Mouse (Mus musculus) liver, embryonic 13.5 days (tissue): ENCODE measurements at regions not wholly inside any gene's neighbourhood (a gene's known extent, or its start where the extent isn't known, plus 50 kb on each side); places are given as distances from the start of the nearest gene placed in this dataset.
A peak's percentile ranks its signal among the peaks of the same experiment; 100 is the strongest.

Experiments
- ATAC-seq: fragments of 200-750 bp; cut with Nextera tagmentation; 2 replicates; pipeline ENCODE4 v1.8.0; 2017; ENCODE audit warnings: low read depth, mild to moderate bottlenecking, moderate number of reproducible peaks, moderate library complexity
- DNase-seq: peaks from one replicate; pipeline ENCODE4 v3.0.0; 2022
- H3K27ac ChIP-seq: fragments of 300-500 bp; sonication (generic); 2 replicates; pipeline ENCODE4 v1.5.1; 2015; ENCODE audit warnings: moderate library complexity, mild to moderate bottlenecking, inconsistent platforms
- H3K27me3 ChIP-seq: fragments of 300-500 bp; sonication (generic); 2 replicates; pipeline ENCODE4 v1.6.1; 2015; ENCODE audit warnings: mild to moderate bottlenecking, inconsistent platforms
- H3K36me3 ChIP-seq: fragments of 300-500 bp; sonication (generic); 2 replicates; pipeline ENCODE4 v1.6.1; 2015; ENCODE audit warnings: mild to moderate bottlenecking, inconsistent platforms
- H3K4me1 ChIP-seq: fragments of 300-500 bp; sonication (generic); replicated peaks from 2 replicates; pipeline ENCODE4 v1.6.1; 2015; ENCODE audit warnings: inconsistent platforms
- H3K4me2 ChIP-seq: fragments of 300-500 bp; sonication (generic); 2 replicates; pipeline ENCODE4 v1.6.1; 2015; ENCODE audit warnings: inconsistent platforms, mild to moderate bottlenecking, moderate library complexity
- H3K4me3 ChIP-seq: fragments of 300-500 bp; sonication (generic); replicated peaks from 2 replicates; pipeline ENCODE4 v1.5.1; 2015; ENCODE audit warnings: mild to moderate bottlenecking, inconsistent platforms
- H3K9ac ChIP-seq: fragments of 300-500 bp; sonication (generic); 2 replicates; pipeline ENCODE4 v1.6.1; 2015; ENCODE audit warnings: mild to moderate bottlenecking, inconsistent platforms
- H3K9me3 ChIP-seq: fragments of 300-500 bp; sonication (generic); replicated peaks from 2 replicates; pipeline ENCODE4 v1.6.1; 2016; ENCODE audit warnings: inconsistent platforms
- WGBS: fragments of 180-500 bp; shearing (Covaris S2); methylation state at CpG from one replicate; pipeline ENCODE4 v1.1.7; 2015; ENCODE audit not compliant: insufficient replicate concordance; 5-methylcytosine and 5-hydroxymethylcytosine counted together

- Histone ChIP-seq H3K9me3 (no peaks in the 10 kb centered on the region), H3K27me3 (no peaks in the 10 kb centered on the region), H3K4me3 (no peak overlapping the region), H3K9ac (no peak overlapping the region), H3K36me3 (no peaks in the 10 kb centered on the region), H3K4me2 (no peak overlapping the region), H3K4me1 (no peaks in the 10 kb centered on the region), H3K27ac (no peak overlapping the region)
- DNase-seq (no peak), ATAC-seq (no peak)
Measured at GRCm38 (mm10) chr3:38144650-38145049, 340.0 kb downstream of the Ankrd50 start.

- Histone ChIP-seq H3K4me2 (no peak overlapping the region), H3K9ac (no peak overlapping the region), H3K27ac (no peak overlapping the region), H3K36me3 (no peaks in the 10 kb centered on the region), H3K4me3 (no peak overlapping the region), H3K4me1 (no peaks in the 10 kb centered on the region), H3K27me3 (no peaks in the 10 kb centered on the region), H3K9me3 (no peaks in the 10 kb centered on the region)
- WGBS, result 67% methylated on average over 11 of the region's 11 CpGs
- no peak for DNase-seq
- ATAC-seq, result no peak
Measured at GRCm38 (mm10) chr3:38143147-38143883, 341.3 kb downstream of the Ankrd50 start.

GRCm38 (mm10) chr3:38139387-38139786, 345.3 kb downstream of the Ankrd50 start:
- Histone ChIP-seq H3K4me3 (no peak overlapping the region), H3K27ac (no peak overlapping the region), H3K9ac (no peak overlapping the region), H3K4me2 (no peak overlapping the region), H3K36me3 (no peaks in the 10 kb centered on the region), H3K4me1 (no peaks in the 10 kb centered on the region), H3K9me3 (no peaks in the 10 kb centered on the region), H3K27me3 (no peaks in the 10 kb centered on the region)
- DNase-seq (no peak), ATAC-seq (no peak)
- 74% methylated on average over 4 of the region's 4 CpGs for WGBS

- 39% methylated on average over 5 of the region's 5 CpGs for WGBS
- no peak for DNase-seq
- H3K27ac ChIP-seq, result no peak overlapping the region
- no peak overlapping the region for H3K9ac ChIP-seq
- H3K36me3 ChIP-seq, result no peaks in the 10 kb centered on the region
- no peaks in the 10 kb centered on the region for H3K9me3 ChIP-seq
- no peak for ATAC-seq
- no peaks in the 10 kb centered on the region for H3K4me1 ChIP-seq
- H3K27me3 ChIP-seq, result no peaks in the 10 kb centered on the region
- no peak overlapping the region for H3K4me2 ChIP-seq
- no peak overlapping the region for H3K4me3 ChIP-seq
Measured at GRCm38 (mm10) chr3:38138014-38138413, 346.6 kb downstream of the Ankrd50 start.

GRCm38 (mm10) chr3:38135808-38136214, 348.8 kb downstream of the Ankrd50 start:
- Histone ChIP-seq H3K4me2 (no peak overlapping the region), H3K4me1 (no peaks in the 10 kb centered on the region), H3K9me3 (no peaks in the 10 kb centered on the region), H3K36me3 (no peaks in the 10 kb centered on the region), H3K27me3 (no peaks in the 10 kb centered on the region), H3K27ac (no peak overlapping the region), H3K9ac (no peak overlapping the region), H3K4me3 (no peak overlapping the region)
- DNase-seq, result no peak
- ATAC-seq, result no peak
- WGBS, result 72% methylated on average over 10 of the region's 10 CpGs

GRCm38 (mm10) chr3:38134425-38134824, 350.2 kb downstream of the Ankrd50 start:
- 60% methylated on average over 4 of the region's 4 CpGs for WGBS
- H3K4me2 ChIP-seq, result no peak overlapping the region
- H3K27ac ChIP-seq, result no peak overlapping the region
- no peaks in the 10 kb centered on the region for H3K36me3 ChIP-seq
- ATAC-seq (no peak), DNase-seq (no peak)
- H3K4me1 ChIP-seq, result peaks cover 2% of the 10 kb centered on the region; the same call in 1 of the 2 replicates
- H3K4me3 ChIP-seq, result no peak overlapping the region
- no peak overlapping the region for H3K9ac ChIP-seq
- H3K27me3 ChIP-seq, result no peaks in the 10 kb centered on the region
- no peaks in the 10 kb centered on the region for H3K9me3 ChIP-seq

- Histone ChIP-seq H3K4me2 (no peak overlapping the region), H3K4me1 (peaks cover 6% of the 10 kb centered on the region; the same call in 1 of the 2 replicates), H3K4me3 (no peak overlapping the region), H3K27me3 (no peaks in the 10 kb centered on the region), H3K27ac (no peak overlapping the region), H3K9me3 (no peaks in the 10 kb centered on the region), H3K36me3 (no peaks in the 10 kb centered on the region), H3K9ac (no peak overlapping the region)
- DNase-seq (no peak), ATAC-seq (no peak)
- 76% methylated on average over 3 of the region's 3 CpGs for WGBS
Measured at GRCm38 (mm10) chr3:38131887-38132220, 352.8 kb downstream of the Ankrd50 start.

- Histone ChIP-seq H3K36me3 (no peaks in the 10 kb centered on the region), H3K9me3 (no peaks in the 10 kb centered on the region), H3K27me3 (no peaks in the 10 kb centered on the region), H3K9ac (no peak overlapping the region), H3K27ac (no peak overlapping the region), H3K4me1 (peaks cover 6% of the 10 kb centered on the region; the same call in 1 of the 2 replicates), H3K4me2 (no peak overlapping the region), H3K4me3 (no peak overlapping the region)
- 72% methylated on average over 12 of the region's 12 CpGs for WGBS
- no peak for DNase-seq
- no peak for ATAC-seq
Measured at GRCm38 (mm10) chr3:38131176-38131886, 353.3 kb downstream of the Ankrd50 start.

- H3K9ac ChIP-seq, result no peak overlapping the region
- ATAC-seq (no peak), DNase-seq (no peak)
- H3K27ac ChIP-seq, result no peak overlapping the region
- WGBS, result 27% methylated on average over 1 of the region's 1 CpGs
- H3K4me3 ChIP-seq, result no peak overlapping the region
- H3K4me1 ChIP-seq, result peaks cover 6% of the 10 kb centered on the region; the same call in 1 of the 2 replicates
- no peaks in the 10 kb centered on the region for H3K9me3 ChIP-seq
- no peak overlapping the region for H3K4me2 ChIP-seq
- no peaks in the 10 kb centered on the region for H3K36me3 ChIP-seq
- H3K27me3 ChIP-seq, result no peaks in the 10 kb centered on the region
Measured at GRCm38 (mm10) chr3:38130088-38130487, 354.6 kb downstream of the Ankrd50 start.

- WGBS, result 45% methylated on average over 2 of the region's 2 CpGs
- peaks cover 6% of the 10 kb centered on the region; the same call in 1 of the 2 replicates for H3K4me1 ChIP-seq
- H3K36me3 ChIP-seq, result no peaks in the 10 kb centered on the region
- no peaks in the 10 kb centered on the region for H3K27me3 ChIP-seq
- H3K27ac ChIP-seq, result no peak overlapping the region
- no peak overlapping the region for H3K4me2 ChIP-seq
- H3K9me3 ChIP-seq, result no peaks in the 10 kb centered on the region
- H3K9ac ChIP-seq, result no peak overlapping the region
- DNase-seq (no peak), ATAC-seq (no peak)
- H3K4me3 ChIP-seq, result no peak overlapping the region
Measured at GRCm38 (mm10) chr3:38129167-38129500, 355.5 kb downstream of the Ankrd50 start.

GRCm38 (mm10) chr3:38128486-38129166, 356.0 kb downstream of the Ankrd50 start:
- WGBS, result 34% methylated on average over 5 of the region's 5 CpGs
- ATAC-seq (peak; percentile 70), DNase-seq (no peak)
- Histone ChIP-seq H3K9ac (no peak overlapping the region), H3K27me3 (no peaks in the 10 kb centered on the region), H3K9me3 (no peaks in the 10 kb centered on the region), H3K4me3 (no peak overlapping the region), H3K4me1 (peaks cover 6% of the 10 kb centered on the region; the same call in 1 of the 2 replicates), H3K27ac (no peak overlapping the region), H3K36me3 (no peaks in the 10 kb centered on the region), H3K4me2 (no peak overlapping the region)
